In genomic region chr9:113792651-113793512, GRCm38 (mm10) we compare ENCODE assay signal across 8 mouse cellular contexts. TPM values are rescaled to one million over a fixed set of nuclear protein-coding genes. Genes with fewer than 3 reads are reported as not detected.
DNase-seq lines count a peak whose midpoint lies in the region; ATAC-seq lines count a peak whose summit lies in the region.

No protein-coding gene starts in this region.

- 2% methylated on average over 17 of the region's 17 CpGs for WGBS in embryonic facial prominence, embryonic 15.5 days
- WGBS in heart, embryonic 10.5 days: 5% methylated on average over 17 of the region's 17 CpGs
- under 1% methylated on average over 17 of the region's 17 CpGs for WGBS in limb, embryonic 12.5 days
- WGBS in midbrain, embryonic 12.5 days: 2% methylated on average over 17 of the region's 17 CpGs

- peak; percentile 84 for DNase-seq in heart, embryonic 10.5 days (ENCODE audit: low spot score)
- peak; percentile 75 for DNase-seq in kidney, adult 9 months
- peak; percentile 66 for DNase-seq in right cerebral cortex, postnatal 4 days

- H3K4me3 ChIP-seq in erythroblast, embryonic 14.5 days (replicated peaks): peak overlapping the region; percentile 43
- peak overlapping the region; percentile 41 for H3K4me3 ChIP-seq in embryonic facial prominence, embryonic 15.5 days (replicated peaks)
- peak overlapping the region; percentile 55 for H3K4me3 ChIP-seq in heart, embryonic 10.5 days
- peak overlapping the region; percentile 38 for H3K4me3 ChIP-seq in limb, embryonic 12.5 days (replicated peaks)
- peak overlapping the region; percentile 47 for H3K4me3 ChIP-seq in midbrain, embryonic 12.5 days

- H3K36me3 ChIP-seq in erythroblast, embryonic 14.5 days (ENCODE audit: control insufficient read depth): peaks cover 3% of the 10 kb centered on the region; the same call in 1 of the 2 replicates
- no peaks in the 10 kb centered on the region for H3K36me3 ChIP-seq in embryonic facial prominence, embryonic 15.5 days
- no peaks in the 10 kb centered on the region for H3K36me3 ChIP-seq in heart, embryonic 10.5 days
- no peaks in the 10 kb centered on the region for H3K36me3 ChIP-seq in limb, embryonic 12.5 days
- H3K36me3 ChIP-seq in midbrain, embryonic 12.5 days: no peaks in the 10 kb centered on the region

- H3K4me2 ChIP-seq in embryonic facial prominence, embryonic 15.5 days (replicated peaks): peak overlapping the region; percentile 54
- H3K4me2 ChIP-seq in limb, embryonic 12.5 days: peak overlapping the region; percentile 60
- peak overlapping the region; percentile 61 for H3K4me2 ChIP-seq in midbrain, embryonic 12.5 days (replicated peaks)

- H3K9me3 ChIP-seq in erythroblast, embryonic 14.5 days (ENCODE audit: control insufficient read depth, low read length): no peaks in the 10 kb centered on the region
- no peaks in the 10 kb centered on the region for H3K9me3 ChIP-seq in embryonic facial prominence, embryonic 15.5 days (replicated peaks)
- H3K9me3 ChIP-seq in heart, embryonic 10.5 days: no peaks in the 10 kb centered on the region
- H3K9me3 ChIP-seq in limb, embryonic 12.5 days: no peaks in the 10 kb centered on the region
- no peaks in the 10 kb centered on the region for H3K9me3 ChIP-seq in midbrain, embryonic 12.5 days

- no peak; the same call in 1 of the 2 replicates for ATAC-seq in erythroblast, adult 5-6 weeks (replicated peaks; ENCODE audit: low FRiP score, poor library complexity, severe bottlenecking)
- peak; percentile 83 for ATAC-seq in embryonic facial prominence, embryonic 15.5 days (ENCODE audit: insufficient number of reproducible peaks, low FRiP score, low TSS enrichment, low read depth)
- ATAC-seq in limb, embryonic 12.5 days (ENCODE audit: insufficient number of reproducible peaks, insufficient read depth, low FRiP score, low TSS enrichment, low read depth): peak; percentile 86; the same call in 1 of the 2 replicates
- peak; percentile 96 for ATAC-seq in midbrain, embryonic 12.5 days (ENCODE audit: low FRiP score, low read depth)

- no peaks in the 10 kb centered on the region for H3K27me3 ChIP-seq in erythroblast, embryonic 14.5 days (ENCODE audit: control insufficient read depth)
- H3K27me3 ChIP-seq in embryonic facial prominence, embryonic 15.5 days: no peaks in the 10 kb centered on the region
- no peaks in the 10 kb centered on the region for H3K27me3 ChIP-seq in heart, embryonic 10.5 days (ENCODE audit: insufficient read depth, poor library complexity, severe bottlenecking)
- H3K27me3 ChIP-seq in limb, embryonic 12.5 days: no peaks in the 10 kb centered on the region
- no peaks in the 10 kb centered on the region for H3K27me3 ChIP-seq in midbrain, embryonic 12.5 days

- H3K27ac ChIP-seq in embryonic facial prominence, embryonic 15.5 days (replicated peaks): peak overlapping the region; percentile 74
- peak overlapping the region; percentile 59 for H3K27ac ChIP-seq in heart, embryonic 10.5 days
- H3K27ac ChIP-seq in limb, embryonic 12.5 days: peak overlapping the region; percentile 73
- H3K27ac ChIP-seq in midbrain, embryonic 12.5 days (replicated peaks): peak overlapping the region; percentile 94

- peaks cover 13% of the 10 kb centered on the region for H3K4me1 ChIP-seq in erythroblast, embryonic 14.5 days (ENCODE audit: control insufficient read depth)
- H3K4me1 ChIP-seq in embryonic facial prominence, embryonic 15.5 days: 0 out of 2 replicates have a peak, but pooled peaks cover 8% of the 10 kb centered on the region
- H3K4me1 ChIP-seq in heart, embryonic 10.5 days: peaks cover 22% of the 10 kb centered on the region
- peaks cover 10% of the 10 kb centered on the region for H3K4me1 ChIP-seq in limb, embryonic 12.5 days (replicated peaks)
- H3K4me1 ChIP-seq in midbrain, embryonic 12.5 days: peaks cover 20% of the 10 kb centered on the region

- H3K9ac ChIP-seq in embryonic facial prominence, embryonic 15.5 days: no peak overlapping the region
- peak overlapping the region; percentile 44; the same call in 1 of the 2 replicates for H3K9ac ChIP-seq in limb, embryonic 12.5 days (replicated peaks)
- H3K9ac ChIP-seq in midbrain, embryonic 12.5 days (replicated peaks): peak overlapping the region; percentile 41

RNA-seq across cellular contexts. Expression of gene Clasp2, which starts 51.6 kb away (rescaled TPM):
- polyA plus RNA-seq in erythroblast, embryonic 14.5 days (2012): 0.11 and 0.19 TPM in 2 replicates
- total RNA-seq in erythroblast, adult 5-6 weeks (2015; ENCODE audit: low replicate concordance): 12.5 and 23.2 TPM in 2 replicates
- 11.0 and 13.7 TPM in 2 replicates for total RNA-seq in erythroblast, adult 5-6 weeks (2017; ENCODE audit: low replicate concordance)
- 21.8 and 22.3 TPM in 2 replicates for polyA plus RNA-seq in embryonic facial prominence, embryonic 15.5 days (2015; fragmentation: Nextera tagmentation; extraction: Ambion mirVana)
- 24.3 and 28.3 TPM in 2 replicates for polyA plus RNA-seq in heart, embryonic 10.5 days (2016; fragmentation: Nextera tagmentation; extraction: Ambion mirVana)
- polyA plus RNA-seq in limb, embryonic 12.5 days (2016; fragmentation: Nextera tagmentation; extraction: Ambion mirVana): 35.6 and 38.1 TPM in 2 replicates
- polyA plus RNA-seq in midbrain, embryonic 12.5 days (2016; fragmentation: Nextera tagmentation; extraction: Ambion mirVana): 78.8 and 87.4 TPM in 2 replicates

Comparison
In these comparisons a context has a peak if more than half of its experiments do, and no peak if none do; other contexts are left out.
1. RNA of gene Clasp2, which starts 51.6 kb away (polyA plus RNA-seq): 78.8 to 87.4 TPM in midbrain, embryonic 12.5 days, 35.6 to 38.1 TPM in limb, embryonic 12.5 days, 24.3 to 28.3 TPM in heart, embryonic 10.5 days and 21.8 to 22.3 TPM in embryonic facial prominence, embryonic 15.5 days; 0.11 to 0.19 TPM in erythroblast, embryonic 14.5 days; every median in the first group is over 10 times any median in the second.
2. Peak in every context shown above with its lines, with median percentiles within 50 percentile points of each other: H3K4me3 ChIP-seq, H3K27ac ChIP-seq, H3K4me2 ChIP-seq and DNase-seq.